Mouse (Mus musculus): ENCODE data around the gene Mest. TPM values are rescaled to one million over a fixed set of nuclear protein-coding genes. Genes with fewer than 3 reads are reported as not detected.

The Mest gene
- polyA plus RNA-seq, 1 experiment from 2014 or later: 1,902 TPM

GRCm38 (mm10) chr6:30680442-30680841 lies 42.9 kb upstream of the Mest start:
- DNase-seq (ENCODE audit: low spot score) (no peak), ATAC-seq (replicated peaks; ENCODE audit: insufficient number of reproducible peaks, low FRiP score, low TSS enrichment, low read depth) (no peak)
- H3K27me3 ChIP-seq (ENCODE audit: control insufficient read depth, insufficient read depth, low read length): no peaks in the 10 kb centered on the region
- H3K4me2 ChIP-seq (ENCODE audit: low read depth, low read length): no peak overlapping the region
- peaks cover 1% of the 10 kb centered on the region; the same call in 1 of the 2 replicates for H3K4me1 ChIP-seq (ENCODE audit: control insufficient read depth, insufficient read depth, low read length)
- WGBS: 68% methylated on average over 7 of the region's 7 CpGs
- H3K27ac ChIP-seq (replicated peaks; ENCODE audit: low read depth, low read length): no peak overlapping the region
- H3K9me3 ChIP-seq (replicated peaks; ENCODE audit: control insufficient read depth, low read length): no peaks in the 10 kb centered on the region
- H3K9ac ChIP-seq (replicated peaks; ENCODE audit: low read length): no peak overlapping the region
- H3K36me3 ChIP-seq (replicated peaks; ENCODE audit: control insufficient read depth, insufficient read depth, low read depth, low read length): no peaks in the 10 kb centered on the region
- no peak overlapping the region for H3K4me3 ChIP-seq (ENCODE audit: low read depth, low read length)

GRCm38 (mm10) chr6:30681935-30682900 lies 41.1 kb upstream of the Mest start:
- DNase-seq (ENCODE audit: low spot score): peak; percentile 53
- 51% methylated on average over 13 of the region's 13 CpGs for WGBS
- no peak for ATAC-seq (replicated peaks; ENCODE audit: insufficient number of reproducible peaks, low FRiP score, low TSS enrichment, low read depth)

GRCm38 (mm10) chr6:30684570-30684969 lies 38.8 kb upstream of the Mest start:
- no peaks in the 10 kb centered on the region for H3K9me3 ChIP-seq (replicated peaks; ENCODE audit: control insufficient read depth, low read length)
- H3K36me3 ChIP-seq (replicated peaks; ENCODE audit: control insufficient read depth, insufficient read depth, low read depth, low read length): no peaks in the 10 kb centered on the region
- no peaks in the 10 kb centered on the region; the same call in 1 of the 2 replicates for H3K4me1 ChIP-seq (ENCODE audit: control insufficient read depth, insufficient read depth, low read length)
- DNase-seq (ENCODE audit: low spot score): no peak
- H3K4me3 ChIP-seq (ENCODE audit: low read depth, low read length): no peak overlapping the region
- H3K27ac ChIP-seq (replicated peaks; ENCODE audit: low read depth, low read length): no peak overlapping the region
- H3K9ac ChIP-seq (replicated peaks; ENCODE audit: low read length): no peak overlapping the region
- no peak overlapping the region for H3K4me2 ChIP-seq (ENCODE audit: low read depth, low read length)
- 57% methylated on average over 1 of the region's 1 CpGs for WGBS
- no peak for ATAC-seq (replicated peaks; ENCODE audit: insufficient number of reproducible peaks, low FRiP score, low TSS enrichment, low read depth)
- H3K27me3 ChIP-seq (ENCODE audit: control insufficient read depth, insufficient read depth, low read length): no peaks in the 10 kb centered on the region

More at GRCm38 (mm10) chr6:30681935-30682900, 41.1 kb upstream of the Mest start:
- H3K4me2 ChIP-seq (ENCODE audit: low read depth, low read length): no peak overlapping the region
- no peaks in the 10 kb centered on the region for H3K27me3 ChIP-seq (ENCODE audit: control insufficient read depth, insufficient read depth, low read length)
- H3K9ac ChIP-seq (replicated peaks; ENCODE audit: low read length): 0 out of 2 replicates have a peak overlapping the region, but pooled peaks have one; percentile 1
- no peaks in the 10 kb centered on the region for H3K36me3 ChIP-seq (replicated peaks; ENCODE audit: control insufficient read depth, insufficient read depth, low read depth, low read length)
- H3K27ac ChIP-seq (replicated peaks; ENCODE audit: low read depth, low read length): peak overlapping the region; percentile 87
- H3K4me1 ChIP-seq (ENCODE audit: control insufficient read depth, insufficient read depth, low read length): no peaks in the 10 kb centered on the region; the same call in 1 of the 2 replicates
- no peaks in the 10 kb centered on the region for H3K9me3 ChIP-seq (replicated peaks; ENCODE audit: control insufficient read depth, low read length)
- H3K4me3 ChIP-seq (ENCODE audit: low read depth, low read length): no peak overlapping the region

GRCm38 (mm10) chr6:30687198-30687597 lies 36.1 kb upstream of the Mest start:
- H3K9ac ChIP-seq (replicated peaks; ENCODE audit: low read length): no peak overlapping the region
- 93% methylated on average over 7 of the region's 7 CpGs for WGBS
- H3K27ac ChIP-seq (replicated peaks; ENCODE audit: low read depth, low read length): no peak overlapping the region
- no peak overlapping the region for H3K4me3 ChIP-seq (ENCODE audit: low read depth, low read length)
- H3K4me1 ChIP-seq (ENCODE audit: control insufficient read depth, insufficient read depth, low read length): no peaks in the 10 kb centered on the region; the same call in 1 of the 2 replicates
- ATAC-seq (replicated peaks; ENCODE audit: insufficient number of reproducible peaks, low FRiP score, low TSS enrichment, low read depth): no peak
- no peak for DNase-seq (ENCODE audit: low spot score)
- no peak overlapping the region for H3K4me2 ChIP-seq (ENCODE audit: low read depth, low read length)
- H3K36me3 ChIP-seq (replicated peaks; ENCODE audit: control insufficient read depth, insufficient read depth, low read depth, low read length): no peaks in the 10 kb centered on the region
- no peaks in the 10 kb centered on the region for H3K9me3 ChIP-seq (replicated peaks; ENCODE audit: control insufficient read depth, low read length)
- no peaks in the 10 kb centered on the region for H3K27me3 ChIP-seq (ENCODE audit: control insufficient read depth, insufficient read depth, low read length)

- no peak for DNase-seq (ENCODE audit: low spot score)
- no peak for ATAC-seq (replicated peaks; ENCODE audit: insufficient number of reproducible peaks, low FRiP score, low TSS enrichment, low read depth)
- 73% methylated on average over 5 of the region's 5 CpGs for WGBS
Measured at GRCm38 (mm10) chr6:30692826-30693225, 30.5 kb upstream of the Mest start.

GRCm38 (mm10) chr6:30693350-30693991 lies 29.9 kb upstream of the Mest start, which contains the start of gene Cep41:
Gene Cep41, minus strand, starts transcription at chr6:30693749.
- Histone ChIP-seq H3K36me3 (replicated peaks; ENCODE audit: control insufficient read depth, insufficient read depth, low read depth, low read length) (no peaks in the 10 kb centered on the region), H3K27ac (replicated peaks; ENCODE audit: low read depth, low read length) (peak within 1 kb of the TSS; percentile 91), H3K27me3 (ENCODE audit: control insufficient read depth, insufficient read depth, low read length) (no peaks in the 10 kb centered on the region), H3K9me3 (replicated peaks; ENCODE audit: control insufficient read depth, low read length) (no peaks in the 10 kb centered on the region), H3K4me3 (ENCODE audit: low read depth, low read length) (peak within 1 kb of the TSS; percentile 46), H3K4me1 (ENCODE audit: control insufficient read depth, insufficient read depth, low read length) (no peaks in the 10 kb centered on the region), H3K9ac (replicated peaks; ENCODE audit: low read length) (peak within 1 kb of the TSS; percentile 63), H3K4me2 (ENCODE audit: low read depth, low read length) (peak within 1 kb of the TSS; percentile 54)
- peak; percentile 97 for ATAC-seq (replicated peaks; ENCODE audit: insufficient number of reproducible peaks, low FRiP score, low TSS enrichment, low read depth)
- peak; percentile 98 for DNase-seq (ENCODE audit: low spot score)
- WGBS: under 1% methylated on average over 51 of the region's 52 CpGs

More at GRCm38 (mm10) chr6:30692826-30693225, 30.5 kb upstream of the Mest start:
- Histone ChIP-seq H3K27ac (replicated peaks; ENCODE audit: low read depth, low read length) (peak overlapping the region; percentile 91), H3K27me3 (ENCODE audit: control insufficient read depth, insufficient read depth, low read length) (no peaks in the 10 kb centered on the region), H3K4me2 (ENCODE audit: low read depth, low read length) (peak overlapping the region; percentile 54), H3K9me3 (replicated peaks; ENCODE audit: control insufficient read depth, low read length) (no peaks in the 10 kb centered on the region), H3K36me3 (replicated peaks; ENCODE audit: control insufficient read depth, insufficient read depth, low read depth, low read length) (no peaks in the 10 kb centered on the region), H3K9ac (replicated peaks; ENCODE audit: low read length) (peak overlapping the region; percentile 63), H3K4me1 (ENCODE audit: control insufficient read depth, insufficient read depth, low read length) (no peaks in the 10 kb centered on the region), H3K4me3 (ENCODE audit: low read depth, low read length) (peak overlapping the region; percentile 46)

GRCm38 (mm10) chr6:30694209-30694608 lies 29.1 kb upstream of the Mest start:
- no peak overlapping the region for H3K9ac ChIP-seq (replicated peaks; ENCODE audit: low read length)
- H3K4me2 ChIP-seq (ENCODE audit: low read depth, low read length): no peak overlapping the region; the same call in 1 of the 2 replicates
- H3K27ac ChIP-seq (replicated peaks; ENCODE audit: low read depth, low read length): no peak overlapping the region
- H3K4me3 ChIP-seq (ENCODE audit: low read depth, low read length): no peak overlapping the region; the same call in 1 of the 2 replicates
- WGBS: 41% methylated on average over 6 of the region's 6 CpGs
- DNase-seq (ENCODE audit: low spot score) (no peak), ATAC-seq (replicated peaks; ENCODE audit: insufficient number of reproducible peaks, low FRiP score, low TSS enrichment, low read depth) (no peak)
- H3K27me3 ChIP-seq (ENCODE audit: control insufficient read depth, insufficient read depth, low read length): no peaks in the 10 kb centered on the region
- no peaks in the 10 kb centered on the region for H3K4me1 ChIP-seq (ENCODE audit: control insufficient read depth, insufficient read depth, low read length)
- no peaks in the 10 kb centered on the region for H3K9me3 ChIP-seq (replicated peaks; ENCODE audit: control insufficient read depth, low read length)
- H3K36me3 ChIP-seq (replicated peaks; ENCODE audit: control insufficient read depth, insufficient read depth, low read depth, low read length): no peaks in the 10 kb centered on the region
